Mouse (Mus musculus) embryo, embryonic 11 days (tissue): Measurements from ENCODE around the gene Neu2.
A peak's percentile ranks its signal among the peaks of the same experiment; 100 is the strongest.

Source experiments
- DNase-seq: peaks from one replicate; pipeline ENCODE4 v3.0.0-alpha.2; 2015

The Neu2 gene

DNA sequence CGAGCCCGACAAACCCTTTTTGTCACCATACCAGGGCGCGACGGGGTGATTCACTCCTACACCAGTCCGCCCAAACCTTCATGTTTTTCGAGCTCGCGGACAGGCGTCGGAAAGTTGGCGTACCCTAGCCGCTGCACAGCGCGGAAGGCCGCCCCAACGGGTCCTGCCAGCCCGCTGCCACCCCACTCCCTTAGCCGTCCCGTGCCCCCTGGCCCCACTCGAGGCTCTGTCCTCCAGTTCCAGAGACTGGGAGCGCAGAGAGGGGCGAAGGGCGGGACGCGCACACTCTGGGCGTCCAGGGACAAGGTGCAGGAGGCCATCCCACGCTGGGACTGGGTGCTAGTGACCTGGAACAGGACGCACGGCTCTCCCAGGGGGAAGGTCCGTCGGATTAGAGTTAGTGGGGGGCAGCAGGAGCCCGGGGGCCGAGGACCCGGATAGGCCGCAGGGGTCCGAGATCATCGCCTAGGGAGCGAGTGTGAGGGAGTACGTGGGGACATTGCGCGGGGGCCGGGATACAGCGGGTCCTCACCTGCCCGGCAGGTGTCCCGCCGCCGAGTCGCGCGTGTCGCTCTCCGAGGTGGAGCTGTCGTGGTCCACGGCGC, at the start of gene Neu2:
Neu2 (plus strand) TSS at position 329 of the 605 bp plus-strand sequence.
- DNase-seq: peak; percentile 33

DNA sequence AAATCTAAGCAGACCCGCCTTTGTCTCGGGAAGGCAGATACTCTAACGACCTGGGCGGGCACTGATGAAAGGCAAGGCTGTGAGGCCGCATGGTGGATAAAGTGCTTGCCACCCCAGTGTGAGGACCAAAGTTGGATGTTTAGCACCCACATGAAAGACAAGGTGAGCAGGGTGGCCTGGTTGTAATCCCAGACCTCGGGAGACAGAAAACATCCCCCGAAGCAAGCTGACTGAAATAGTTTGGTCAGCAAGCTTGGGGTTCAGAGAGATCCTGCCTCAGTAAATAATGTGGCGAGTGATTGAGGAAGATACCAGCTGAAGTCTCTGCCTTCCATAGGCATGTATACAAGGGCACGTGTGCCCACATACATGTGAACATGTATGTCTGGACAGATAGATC, 42.2 kb upstream of the Neu2 start:
- no peak for DNase-seq

DNA sequence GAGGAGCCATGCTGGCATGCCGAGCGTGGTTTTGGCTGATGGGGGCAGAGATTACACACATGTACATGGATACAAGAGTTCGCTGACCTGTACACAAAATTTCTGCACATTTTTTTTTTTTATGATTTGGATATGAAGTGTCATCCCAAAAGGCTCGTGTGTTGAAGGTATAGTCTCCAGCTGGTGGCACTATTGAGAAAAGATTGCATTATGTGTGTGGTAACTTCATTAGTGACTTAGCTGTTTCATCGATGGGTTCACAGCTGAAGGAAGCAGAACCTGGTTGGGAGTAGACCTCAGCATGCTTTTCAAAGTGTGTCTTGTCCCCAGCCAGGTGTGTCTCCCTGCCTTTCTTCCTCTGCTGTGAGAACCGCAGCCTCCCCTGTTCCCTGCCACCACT, 41.4 kb upstream of the Neu2 start:
- no peak for DNase-seq

DNA sequence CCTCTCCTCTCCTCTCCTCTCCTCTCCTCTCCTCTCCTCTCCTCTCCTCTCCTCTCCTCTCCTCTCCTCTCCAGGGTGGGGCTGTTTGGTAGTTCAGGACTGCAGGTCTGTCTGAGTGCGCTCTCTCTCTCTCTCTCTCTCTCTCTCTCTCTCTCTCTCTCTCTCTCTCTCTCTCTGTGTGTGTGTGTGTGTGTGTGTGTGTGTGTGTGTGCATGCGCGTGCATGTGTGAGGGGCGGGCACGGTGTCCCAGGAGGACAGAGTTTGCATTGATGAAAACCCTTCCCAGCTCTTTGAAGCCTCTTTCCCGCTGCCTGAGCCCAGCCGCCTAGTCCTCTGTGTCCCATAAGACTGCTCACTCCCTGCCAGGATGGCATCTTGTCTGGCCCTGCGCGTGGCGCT, 39.7 kb upstream of the Neu2 start, which contains the start of gene Snorc:
Snorc (plus strand) TSS at position 301 of the 400 bp plus-strand sequence.
- DNase-seq: peak; percentile 8

DNA sequence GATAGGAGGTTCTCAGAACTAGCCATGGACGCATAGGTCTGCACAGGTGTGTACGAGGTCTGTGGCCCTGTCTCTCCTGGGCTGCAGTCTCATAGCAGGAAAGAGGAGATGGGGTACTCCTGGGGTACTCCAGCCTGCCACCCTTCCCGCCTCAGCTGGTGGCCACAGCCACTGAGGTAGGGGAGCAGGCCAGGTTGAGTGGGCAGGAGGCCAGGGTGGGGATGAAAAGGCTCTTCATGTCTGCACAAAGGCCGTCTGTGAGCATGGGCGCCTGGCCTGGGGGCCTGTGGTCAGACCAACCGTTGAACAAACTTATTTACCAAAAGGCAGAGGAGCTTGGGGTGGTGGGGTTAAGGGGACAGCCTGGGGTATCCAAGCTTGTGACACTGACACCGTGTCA, 37.8 kb upstream of the Neu2 start:
- DNase-seq: no peak

DNA sequence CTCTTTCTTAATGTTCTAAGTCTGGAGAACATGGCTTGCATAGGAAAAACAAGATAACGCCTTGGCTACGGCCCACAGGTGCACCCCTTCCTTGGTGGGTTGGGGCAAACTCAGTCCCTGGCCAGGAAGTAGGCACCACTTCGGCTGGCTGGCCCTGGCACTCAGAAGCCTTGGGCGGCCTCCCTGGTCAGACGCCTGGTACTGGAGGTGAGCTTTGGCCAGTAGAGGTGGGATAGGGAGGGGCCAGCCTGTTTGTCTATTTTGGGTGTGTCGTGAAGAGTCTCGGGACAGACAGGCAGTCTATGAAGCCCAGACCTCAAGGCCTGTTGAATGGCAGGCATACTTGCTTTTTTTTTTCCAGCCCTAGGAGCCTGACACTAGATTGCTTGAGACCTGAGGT, 37.1 kb upstream of the Neu2 start:
- DNase-seq: no peak

DNA sequence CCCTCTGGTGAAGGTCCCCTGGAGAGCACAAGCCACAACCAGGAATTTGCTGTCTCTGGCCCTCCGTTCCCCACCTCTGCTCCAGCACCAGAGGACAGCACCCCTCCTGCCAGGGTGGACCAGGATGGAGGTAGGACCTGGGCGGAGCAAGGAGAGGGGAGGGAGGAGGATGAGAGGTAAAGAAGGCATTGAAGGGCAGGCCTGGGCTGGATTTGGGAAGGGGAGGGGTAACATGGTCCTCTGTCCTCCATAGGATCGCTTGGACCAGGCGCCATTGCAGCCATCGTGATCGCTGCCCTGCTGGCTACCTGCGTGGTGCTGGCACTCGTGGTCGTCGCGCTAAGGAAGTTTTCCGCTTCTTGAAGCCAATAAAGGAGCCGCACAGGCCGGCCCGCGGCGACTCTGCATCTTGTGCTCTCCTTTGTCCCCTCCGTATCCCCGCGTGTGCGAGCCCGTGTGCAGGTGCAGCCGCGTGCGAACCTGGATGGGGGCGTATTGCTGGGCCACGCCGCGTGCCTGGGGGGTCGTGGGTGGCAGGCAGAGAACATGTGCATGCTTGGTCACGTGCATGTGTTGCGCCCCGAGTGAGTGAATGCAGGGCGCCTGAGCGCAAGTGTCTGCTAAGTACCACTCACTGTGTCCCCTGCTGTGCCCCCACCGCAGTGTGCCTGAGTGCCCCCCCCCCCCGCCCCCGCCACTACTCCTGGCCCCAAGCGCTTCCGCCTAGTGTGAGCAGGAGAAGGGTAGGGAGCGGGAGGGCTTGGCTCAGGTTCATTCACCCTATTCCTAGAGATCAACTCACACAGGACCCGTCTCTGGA, 34.4 kb upstream of the Neu2 start:
- DNase-seq: peak; percentile 44

DNA sequence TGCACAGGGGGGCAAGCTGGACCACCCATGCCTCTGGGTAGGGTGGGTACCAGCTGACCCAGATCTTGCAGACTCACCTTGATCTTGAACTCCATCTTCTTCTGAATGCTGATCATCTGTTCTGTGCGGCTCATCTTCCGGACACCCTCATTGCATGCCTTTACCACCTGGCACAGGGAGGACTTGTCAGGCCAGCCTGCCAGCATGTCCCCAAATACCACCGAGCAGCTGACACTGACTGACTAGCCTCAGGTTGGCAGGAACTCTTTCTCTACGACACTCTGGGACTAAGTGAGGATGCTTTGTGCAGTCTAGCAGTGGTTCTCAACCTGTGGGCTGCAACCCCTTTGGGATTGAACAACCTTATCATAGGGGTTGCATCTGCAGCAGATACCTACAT, 27.1 kb upstream of the Neu2 start:
- no peak for DNase-seq

DNA sequence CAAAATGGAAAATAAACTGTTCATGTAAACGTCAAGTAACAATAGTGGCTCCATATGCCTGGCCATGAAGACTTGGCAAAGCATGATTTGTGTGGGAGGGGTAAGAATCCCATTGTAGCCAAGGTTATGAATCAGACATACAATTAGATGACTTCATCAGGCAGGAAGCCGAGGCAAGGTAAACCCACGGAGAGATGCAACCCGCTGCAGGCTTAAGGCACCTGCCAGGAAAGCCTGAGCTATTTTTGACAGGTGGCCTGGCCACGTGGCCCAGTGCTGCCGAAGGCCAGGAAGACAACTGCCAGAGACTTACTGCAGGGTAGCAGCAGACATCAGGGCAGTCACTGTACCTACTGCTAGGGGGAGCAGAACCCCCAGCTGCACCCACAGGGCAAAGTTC, 23.3 kb upstream of the Neu2 start:
- DNase-seq: no peak

DNA sequence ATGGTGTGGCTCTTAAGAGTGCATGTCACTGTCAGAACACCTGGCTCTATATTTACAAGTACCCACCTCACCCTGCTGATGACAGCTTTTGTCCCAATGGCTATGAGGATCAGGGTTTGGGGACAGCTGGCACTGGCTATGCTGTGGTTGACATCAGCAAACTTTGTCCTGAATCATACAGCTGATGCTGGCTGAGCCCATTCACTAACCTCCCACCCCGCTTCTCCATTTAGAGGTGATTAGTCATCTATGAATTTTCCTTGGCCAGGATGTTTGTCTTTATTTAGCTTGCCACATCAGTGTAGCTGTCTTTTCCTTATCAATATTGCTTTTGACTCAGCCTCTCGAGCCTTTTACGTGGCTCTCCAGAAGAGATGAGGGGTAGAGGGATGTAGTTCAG, 17.4 kb upstream of the Neu2 start:
- no peak for DNase-seq

DNA sequence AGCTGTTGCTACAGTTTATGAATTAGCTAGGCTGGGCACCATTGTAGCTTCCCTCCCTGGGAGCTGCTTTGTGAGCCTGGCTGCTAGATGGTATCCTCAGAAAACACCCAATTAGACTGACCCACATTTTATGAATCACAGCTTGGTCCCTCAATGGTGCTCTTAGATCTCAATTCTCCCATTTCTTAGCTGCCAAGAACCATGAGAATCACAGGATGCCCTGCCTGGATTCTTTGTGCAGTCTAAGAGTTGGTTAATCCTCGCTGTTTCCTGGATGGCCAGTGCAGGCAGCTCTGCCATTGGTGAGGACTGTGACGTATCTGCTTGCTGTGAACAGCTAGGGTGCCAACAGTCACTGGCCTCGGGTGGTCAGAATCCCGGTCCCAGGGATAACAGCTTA, 16.1 kb upstream of the Neu2 start:
- no peak for DNase-seq

DNA sequence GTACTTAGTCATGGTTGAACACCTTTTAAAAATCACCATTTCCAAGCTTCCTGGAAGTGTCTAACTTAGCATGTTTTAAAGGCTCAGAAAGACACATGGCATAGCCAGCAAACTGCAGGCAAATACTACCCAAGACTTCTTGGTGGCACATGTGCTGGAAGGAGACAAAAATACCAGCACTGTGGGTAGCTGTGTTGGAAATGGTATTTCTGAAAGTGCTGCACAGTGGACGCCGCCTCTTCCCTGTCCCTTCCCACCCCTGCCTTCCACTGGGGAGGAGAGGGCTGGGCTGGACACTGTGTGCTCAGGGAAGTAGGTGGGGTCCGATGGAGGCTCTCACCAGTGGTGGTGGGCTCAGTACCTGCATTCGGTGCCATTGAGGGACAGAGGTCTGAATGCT, 4.2 kb upstream of the Neu2 start:
- DNase-seq: no peak

DNA sequence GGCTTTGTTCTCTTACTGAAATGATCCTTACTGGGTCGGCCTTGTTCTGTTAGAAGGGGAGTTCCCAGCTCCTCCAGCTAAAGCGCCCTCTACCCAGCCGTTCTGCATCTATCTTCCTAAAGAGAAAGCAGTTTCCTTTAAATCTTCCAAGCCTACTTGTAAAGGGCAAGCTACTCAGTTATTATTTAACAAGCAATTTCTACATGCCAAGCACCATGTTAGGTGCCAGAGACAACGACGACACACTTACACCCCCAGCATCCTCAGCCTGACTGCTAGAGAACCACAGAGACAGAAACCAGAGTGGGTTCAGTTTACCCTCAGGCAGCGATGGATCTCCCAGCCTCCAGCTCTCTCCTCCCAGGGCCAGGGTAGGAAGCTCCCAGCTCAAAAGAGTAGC, 1.8 kb upstream of the Neu2 start:
- DNase-seq: no peak

DNA sequence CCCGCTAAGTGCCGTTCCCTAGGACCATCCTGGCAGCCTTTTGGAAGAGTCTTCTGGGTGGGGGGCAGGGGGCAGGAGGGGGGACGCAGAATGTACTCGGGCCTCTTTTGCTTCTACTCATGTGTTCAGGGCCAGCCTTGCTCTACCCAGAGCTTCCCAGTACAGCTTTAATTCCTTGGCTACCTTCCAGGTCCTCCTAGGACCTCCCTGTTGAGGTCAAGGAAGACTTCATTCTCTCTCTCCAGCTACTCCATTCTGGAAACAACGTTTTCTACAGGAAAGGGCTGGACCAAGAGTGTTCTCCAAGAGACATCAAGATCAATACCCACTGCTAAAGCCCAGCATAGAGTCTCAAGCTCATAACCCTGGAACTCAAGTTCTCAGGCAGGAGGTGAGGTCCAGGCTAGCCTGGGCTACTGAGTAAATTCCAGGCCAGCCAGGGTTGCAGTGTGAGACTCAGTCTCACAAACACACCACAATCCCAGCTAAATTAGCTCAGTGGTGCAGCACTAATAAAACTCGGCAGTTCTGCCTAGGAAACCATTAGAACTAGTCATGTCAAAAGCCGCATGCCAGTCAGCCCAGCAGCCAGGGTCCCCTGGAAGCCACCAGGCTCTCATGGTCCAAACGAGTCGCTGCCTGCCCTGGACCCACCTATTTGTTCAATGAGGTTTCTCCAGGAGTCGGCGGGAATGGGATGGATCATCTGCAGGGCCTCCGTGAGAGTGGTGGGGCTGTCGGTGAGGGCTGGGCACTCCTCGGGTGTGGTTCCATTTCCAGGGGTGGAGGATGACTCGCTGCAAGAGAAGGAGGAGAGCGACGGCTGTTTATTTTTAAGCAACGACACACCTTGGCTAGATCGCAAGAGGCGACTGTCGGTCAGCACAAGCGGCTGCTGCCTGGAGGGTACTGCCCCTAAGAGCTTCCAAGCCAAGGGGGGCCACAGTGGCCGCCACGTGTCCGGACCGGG, 813 bp upstream of the Neu2 start:
- peak; percentile 7 for DNase-seq

DNA sequence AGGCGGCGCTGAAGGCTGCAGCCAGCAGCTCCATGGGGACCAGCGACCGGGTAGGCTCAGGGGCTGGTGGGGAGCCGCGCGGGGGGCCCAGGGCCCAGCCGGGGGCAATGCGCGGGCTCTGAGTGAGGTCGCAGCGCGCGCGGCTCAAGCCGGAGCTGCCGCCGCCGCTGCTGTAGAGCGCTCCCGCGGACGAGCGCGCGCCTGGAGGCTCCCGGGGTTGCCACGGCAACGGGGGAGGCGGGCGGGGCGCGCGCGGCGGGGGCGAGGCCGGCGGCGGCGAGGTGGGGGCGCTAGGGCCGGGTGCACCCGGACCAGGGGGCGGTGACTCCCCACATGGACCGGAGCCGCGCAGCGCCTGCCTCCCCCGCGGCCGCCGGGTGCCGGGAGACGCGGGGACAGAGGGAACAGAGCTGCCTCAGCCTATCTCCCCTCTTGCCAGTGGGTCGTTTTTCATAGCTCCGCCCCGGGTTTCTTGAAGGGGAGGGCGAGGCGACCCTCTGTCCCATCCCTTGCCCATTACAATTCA, 540 bp downstream of the Neu2 start:
- DNase-seq: peak; percentile 85

DNA sequence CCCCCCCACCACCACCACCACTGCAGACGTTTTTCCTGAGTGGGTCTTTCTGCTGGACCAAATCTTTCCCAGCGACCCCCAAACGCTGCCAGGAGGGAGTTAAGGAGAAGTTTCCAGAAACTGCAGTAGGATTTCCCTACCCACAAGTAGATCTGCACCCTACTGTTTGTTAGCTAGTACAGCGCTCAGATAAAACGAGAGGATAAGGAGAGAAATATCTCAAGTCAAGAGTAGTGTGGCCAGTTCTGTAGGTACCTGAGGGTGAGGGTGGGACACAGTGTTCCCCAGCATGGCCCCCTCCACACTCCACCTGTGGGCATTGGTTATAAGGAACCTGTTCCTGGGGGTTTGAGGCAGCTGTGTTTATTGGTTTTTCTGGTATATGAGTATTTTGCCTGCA, 1.2 kb downstream of the Neu2 start:
- DNase-seq: peak; percentile 8

DNA sequence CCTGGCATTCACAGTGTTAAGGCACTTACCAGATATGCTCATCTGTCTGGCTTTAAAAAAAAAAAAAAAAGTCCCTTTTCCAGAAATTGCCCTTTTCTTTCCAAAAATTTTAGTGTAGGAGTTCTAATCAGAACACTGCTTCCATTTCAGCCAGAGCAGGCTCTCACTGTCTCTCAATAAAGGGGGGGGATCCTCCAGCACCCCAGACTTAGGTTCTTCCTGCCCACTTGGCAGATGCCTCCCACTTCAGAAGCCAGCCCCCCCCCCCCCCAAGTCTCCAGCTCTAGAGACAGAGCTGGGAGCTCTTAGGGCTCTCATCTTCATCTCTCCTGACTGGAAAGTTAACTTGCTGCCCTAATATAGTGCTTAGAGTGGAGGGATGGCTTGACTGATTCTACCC, 10.8 kb downstream of the Neu2 start:
- DNase-seq: no peak

DNA sequence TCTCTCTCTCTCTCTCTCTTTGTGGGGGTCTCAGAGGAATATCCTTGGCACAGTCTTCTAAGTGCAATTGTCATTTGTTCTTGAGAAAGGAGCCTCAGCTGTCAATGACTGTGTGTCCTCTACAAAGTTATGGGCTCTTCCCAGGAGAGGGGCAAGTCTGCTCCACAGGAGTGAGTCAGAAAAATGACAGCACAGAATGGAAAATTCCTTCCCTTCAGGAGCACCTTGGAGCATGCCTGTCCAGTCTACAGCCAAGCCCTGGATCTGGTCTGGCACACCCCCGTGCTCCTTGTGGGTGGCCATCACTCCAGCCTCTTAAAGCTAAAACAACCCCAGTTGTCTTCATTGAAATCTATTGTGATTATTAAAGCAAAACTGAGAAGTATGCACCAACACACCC, 11.8 kb downstream of the Neu2 start:
- no peak for DNase-seq

DNA sequence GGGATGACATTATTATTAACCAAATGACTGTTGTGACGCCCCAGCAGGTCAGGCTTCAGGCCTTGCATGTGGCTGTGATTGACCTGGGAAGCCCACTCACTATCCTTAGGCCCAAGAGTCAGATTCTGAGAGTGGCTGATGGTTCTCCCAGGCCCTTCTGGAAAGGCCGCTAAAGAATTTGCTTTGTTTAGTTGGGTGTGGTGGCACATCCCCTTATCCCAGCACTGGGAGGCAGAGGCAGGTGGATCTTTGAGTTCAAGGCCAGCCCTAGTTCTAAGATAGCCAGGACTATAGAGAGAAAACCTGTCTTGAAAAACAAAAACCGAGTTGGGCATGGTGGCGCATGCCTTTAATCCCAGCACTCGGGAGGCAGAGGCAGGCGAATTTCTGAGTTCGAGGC, 15.4 kb downstream of the Neu2 start:
- no peak for DNase-seq

DNA sequence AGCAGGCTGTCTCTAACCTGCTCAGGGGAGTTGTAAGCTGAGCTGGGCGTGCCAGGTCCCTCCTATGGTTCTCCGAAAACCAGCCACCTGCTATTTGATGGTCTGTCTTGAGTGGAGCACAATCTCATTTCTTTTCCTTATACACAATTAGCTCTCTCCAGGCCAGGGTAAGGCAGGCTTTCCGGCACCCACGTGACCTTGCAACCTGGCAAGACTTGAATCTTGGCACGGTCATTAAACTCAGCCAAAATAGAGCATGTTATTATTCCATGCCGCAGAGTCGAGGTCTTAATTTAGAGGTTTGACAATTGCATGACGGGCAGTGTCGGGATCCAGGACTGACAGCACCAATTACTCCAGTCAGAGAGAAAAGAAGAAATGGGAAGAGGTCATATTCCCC, 17.5 kb downstream of the Neu2 start:
- no peak for DNase-seq

DNA sequence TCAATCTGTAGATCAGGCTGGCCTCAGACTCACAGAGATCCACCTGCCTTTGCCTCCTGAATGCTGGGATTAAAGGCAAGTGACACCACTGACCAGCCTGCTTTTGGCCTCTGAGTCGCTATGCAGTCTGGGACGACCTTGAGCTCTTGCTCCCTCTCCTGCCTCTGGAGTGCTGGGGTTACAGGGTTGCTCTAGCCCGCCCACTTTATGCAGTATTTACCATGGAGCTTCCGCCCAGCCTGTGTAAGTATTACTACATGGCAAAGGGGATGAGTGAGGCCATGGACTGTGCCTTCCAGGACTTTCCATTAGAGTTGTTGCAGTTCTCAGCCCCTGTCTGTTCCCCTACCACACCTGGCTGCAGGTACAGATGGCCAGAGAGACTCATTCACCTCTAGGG, 22.7 kb downstream of the Neu2 start:
- no peak for DNase-seq

DNA sequence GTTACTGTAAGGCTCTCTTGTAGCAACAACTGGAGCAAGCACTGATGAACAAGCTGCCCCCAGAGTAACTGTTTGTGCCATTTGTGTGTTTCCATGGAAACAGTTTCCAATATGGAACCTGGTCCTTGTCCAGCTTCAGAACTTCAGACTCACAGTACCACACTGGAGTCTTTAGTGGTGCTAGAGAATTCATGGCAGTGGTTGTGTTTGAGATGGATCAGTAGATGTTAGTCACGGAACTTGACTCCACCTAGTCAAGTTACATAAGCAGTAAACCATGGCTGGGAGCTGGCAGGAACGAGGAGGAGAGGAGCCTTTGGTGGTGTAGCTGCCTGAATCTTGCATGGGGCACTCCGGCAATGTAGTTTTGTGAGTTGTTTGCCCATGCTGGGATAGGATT, 24.4 kb downstream of the Neu2 start:
- DNase-seq: no peak

DNA sequence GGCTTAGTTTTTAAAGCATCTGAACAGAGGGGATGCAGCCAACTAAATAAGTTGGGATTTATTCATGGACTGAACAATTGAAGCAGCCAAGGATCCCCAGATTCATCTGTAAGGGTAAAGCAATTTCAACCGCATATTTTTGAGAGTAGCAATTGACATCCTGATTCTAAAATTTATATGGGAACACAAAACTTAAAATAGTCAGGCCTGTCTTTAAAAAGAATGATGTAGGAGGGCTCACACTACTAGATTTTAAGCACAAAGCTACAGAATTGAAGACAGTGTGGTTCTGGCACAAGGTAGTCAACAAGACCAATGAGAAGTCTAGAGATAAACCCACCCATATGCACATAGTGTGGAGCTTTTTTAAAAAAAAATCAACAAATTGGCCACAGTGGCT, 27.3 kb downstream of the Neu2 start:
- no peak for DNase-seq
